Mouse (Mus musculus): ENCODE measurements at regions not wholly inside any gene's neighbourhood (a gene's known extent, or its start where the extent isn't known, plus 50 kb on each side); places are given as distances from the start of the nearest gene placed in this dataset.
A peak's percentile ranks its signal among the peaks of the same experiment; 100 is the strongest.

DNA sequence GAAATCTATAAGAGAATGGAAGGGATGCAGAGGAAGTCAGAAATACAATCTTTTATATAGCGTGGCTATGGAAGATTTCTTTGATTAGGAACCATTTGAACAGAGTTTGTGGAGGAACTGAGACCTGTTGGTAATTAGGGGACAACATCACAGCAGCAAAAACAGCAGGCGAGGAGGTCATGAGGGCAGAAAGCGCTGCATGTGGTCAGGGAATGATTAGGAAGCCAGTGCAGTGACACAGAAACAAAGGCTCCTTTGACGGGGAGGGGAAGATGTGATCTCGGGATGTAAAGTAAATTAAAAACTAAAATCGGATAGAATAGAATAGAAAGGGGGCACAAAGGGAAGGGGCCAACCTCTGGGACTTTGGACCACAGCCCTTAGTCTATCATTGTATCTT, 199.6 kb upstream of the Noct start:
- DNase-seq (ENCODE audit: low read depth) = no peak

DNA sequence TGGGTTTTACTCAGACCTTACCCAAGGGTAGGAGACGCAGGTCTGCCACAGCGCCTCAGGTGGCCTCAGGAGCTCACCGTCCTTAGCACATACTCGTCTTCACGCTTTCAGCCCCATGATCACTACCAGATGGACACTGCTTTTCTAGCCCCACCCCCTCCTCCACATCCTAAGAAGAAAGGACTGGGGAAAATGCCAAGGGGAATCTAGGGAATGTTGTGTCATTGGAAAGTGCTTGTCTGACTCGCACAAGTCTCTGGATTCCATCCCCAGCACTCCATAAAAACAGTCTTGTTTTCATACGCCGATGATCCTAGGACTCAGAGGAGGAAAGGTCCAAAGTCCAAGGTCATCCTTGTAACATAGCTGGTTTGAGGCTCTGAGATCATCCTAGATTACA, 192.4 kb upstream of the Noct start:
- DNase-seq (ENCODE audit: low read depth) = no peak

DNA sequence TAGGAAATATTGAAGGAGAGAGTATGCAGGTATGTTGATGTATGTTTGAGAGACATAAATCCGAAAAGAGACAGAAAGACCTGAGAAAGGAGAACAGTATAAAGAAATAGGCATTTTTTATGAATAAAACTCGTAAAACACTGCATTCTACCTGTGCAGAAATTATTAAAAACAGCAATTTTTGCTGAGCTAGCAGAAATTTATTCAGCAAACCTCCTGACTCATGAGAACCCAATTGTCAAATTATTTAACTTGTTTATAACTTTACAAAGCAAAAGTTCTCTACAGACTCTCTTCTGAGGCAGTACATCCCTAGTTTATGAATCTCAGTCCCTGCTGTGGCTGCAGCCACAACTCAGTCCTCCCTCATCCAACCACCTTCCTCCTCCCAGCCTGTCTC, 191.0 kb upstream of the Noct start:
- no peak for DNase-seq (ENCODE audit: low read depth)

DNA sequence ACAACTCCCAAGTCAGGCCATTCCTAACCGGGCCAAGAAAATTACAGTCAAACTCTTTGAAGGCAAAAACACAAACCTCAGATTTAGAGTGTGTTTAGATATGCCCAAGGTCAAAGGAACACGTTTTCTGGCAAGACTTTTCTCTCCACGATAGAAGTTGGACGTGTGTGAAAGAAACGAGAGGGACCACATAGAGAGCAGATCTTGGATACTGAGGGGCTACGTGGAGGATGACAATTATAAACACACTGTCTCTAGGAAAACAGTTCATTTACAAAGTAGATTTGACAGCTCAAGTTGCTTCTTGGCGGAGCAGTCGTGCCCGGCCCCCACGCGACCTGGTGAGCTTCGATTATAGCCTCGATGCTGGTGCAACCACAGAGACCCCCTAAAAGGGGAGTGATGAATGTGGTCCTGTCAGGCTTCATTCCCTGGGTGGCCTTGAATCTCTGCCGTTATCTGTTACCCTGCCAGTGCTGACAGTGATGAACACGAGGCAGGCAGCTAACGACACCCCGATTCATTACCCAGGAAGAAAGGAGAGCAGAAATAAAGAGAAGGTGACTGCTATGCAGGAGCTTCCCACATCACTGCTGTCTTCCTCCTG, 187.4 kb upstream of the Noct start:
- no peak for DNase-seq (ENCODE audit: low read depth)

DNA sequence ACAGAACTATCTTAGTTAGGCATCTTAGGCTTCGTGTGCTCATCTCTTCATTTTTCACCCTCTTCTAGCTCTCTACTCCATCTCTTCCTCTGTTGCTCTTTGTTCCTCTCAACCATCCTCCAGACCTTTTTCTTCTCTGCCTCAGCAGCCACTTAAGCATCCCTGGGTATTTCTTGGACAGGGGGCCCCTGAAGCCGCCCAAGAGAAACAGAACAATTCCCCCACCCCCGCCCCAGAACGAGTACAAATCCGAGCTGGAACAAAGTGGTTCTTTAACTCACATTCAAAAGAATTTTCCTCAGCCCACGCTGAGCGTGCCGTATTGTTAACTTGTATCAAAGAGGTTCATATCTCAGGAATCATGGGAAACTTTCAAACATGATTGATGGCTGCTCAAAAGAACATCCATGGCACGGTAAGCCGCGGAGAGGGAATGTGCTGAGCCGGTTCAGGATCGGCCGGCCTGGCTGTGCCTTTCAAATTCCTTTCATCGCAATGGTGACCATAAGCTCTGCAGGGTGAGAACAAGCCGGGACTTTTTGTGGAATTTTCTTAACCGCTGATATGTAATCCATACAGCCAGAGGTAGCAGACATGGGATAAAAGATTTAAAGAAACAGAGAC, 181.9 kb upstream of the Noct start:
- DNase-seq (ENCODE audit: low read depth) = peak; percentile 74

DNA sequence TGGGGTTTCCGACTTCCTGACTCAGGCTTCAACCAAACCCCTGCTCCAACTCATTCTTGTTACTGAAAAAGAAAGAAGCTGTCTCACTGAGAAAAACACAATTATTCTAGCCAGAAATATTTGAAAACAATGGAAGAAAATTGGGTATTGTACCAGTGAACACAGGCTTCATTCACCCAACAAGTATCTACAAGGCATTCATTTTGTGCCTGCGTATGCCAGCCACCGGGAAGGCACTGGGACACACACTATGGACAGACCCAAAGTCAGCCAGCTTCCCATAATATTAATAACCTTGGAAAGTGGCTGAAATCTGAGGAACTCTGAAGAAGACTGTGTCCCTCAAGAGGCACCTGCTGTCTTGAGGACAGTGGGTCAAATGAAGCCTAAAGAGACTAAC, 175.5 kb upstream of the Noct start:
- no peak for DNase-seq (ENCODE audit: low read depth)

DNA sequence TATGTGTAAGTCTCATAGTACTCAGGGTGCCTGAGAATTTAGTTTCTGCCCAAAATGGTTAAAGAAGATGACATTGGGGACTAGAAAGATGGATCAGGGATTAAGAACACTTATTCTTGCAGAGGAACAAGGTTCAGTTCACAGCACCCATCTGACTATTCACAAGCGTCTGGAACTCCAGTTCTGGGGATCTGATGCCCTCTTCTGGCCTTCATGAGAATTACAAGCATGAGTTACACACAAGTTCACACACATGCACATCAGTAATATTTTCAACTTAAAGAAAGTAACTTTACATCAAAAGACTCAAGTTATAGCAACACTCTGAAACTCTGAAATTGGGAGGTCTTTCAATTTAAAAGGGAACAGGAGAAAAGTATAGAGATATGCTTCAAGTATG, 174.1 kb upstream of the Noct start:
- no peak for DNase-seq (ENCODE audit: low read depth)

DNA sequence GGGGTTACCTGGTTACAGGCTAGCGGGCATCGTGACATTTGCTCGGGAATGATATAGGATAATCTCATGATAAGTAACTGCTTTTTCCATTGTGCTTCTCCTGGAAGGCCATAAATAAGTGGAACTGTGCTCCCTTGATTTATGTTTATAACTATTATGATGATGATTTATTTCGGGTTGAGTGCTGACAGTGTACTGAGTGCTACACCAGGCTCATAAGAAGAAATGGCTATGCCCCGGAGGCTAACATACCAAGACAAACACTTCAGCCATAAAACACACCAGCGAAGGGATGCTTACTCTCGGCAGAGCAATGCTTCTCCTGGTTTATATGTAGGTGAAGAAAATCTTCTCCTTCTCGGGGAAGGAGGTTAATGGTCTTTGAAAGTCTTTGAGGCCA, 169.2 kb upstream of the Noct start:
- DNase-seq (ENCODE audit: low read depth) = no peak

DNA sequence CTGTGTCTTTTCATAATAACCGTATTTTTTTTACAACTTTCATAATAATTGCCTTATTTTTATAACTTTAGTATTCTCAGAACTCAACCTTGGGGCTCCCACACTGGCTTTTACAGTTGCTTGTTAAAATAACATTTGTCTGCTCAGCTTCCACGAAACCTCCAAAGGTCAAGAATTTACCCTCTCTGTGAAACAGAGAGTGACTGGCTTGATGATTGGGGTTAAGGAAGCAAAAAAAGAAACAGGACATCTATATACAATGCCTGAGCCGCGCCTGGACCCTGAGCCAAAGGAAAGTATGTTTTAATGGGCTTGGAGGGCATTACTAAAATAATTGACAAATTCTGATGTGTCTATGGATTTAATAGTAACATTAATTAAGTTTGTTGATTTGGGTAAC, 160.0 kb upstream of the Noct start:
- DNase-seq (ENCODE audit: low read depth) = peak; percentile 49

DNA sequence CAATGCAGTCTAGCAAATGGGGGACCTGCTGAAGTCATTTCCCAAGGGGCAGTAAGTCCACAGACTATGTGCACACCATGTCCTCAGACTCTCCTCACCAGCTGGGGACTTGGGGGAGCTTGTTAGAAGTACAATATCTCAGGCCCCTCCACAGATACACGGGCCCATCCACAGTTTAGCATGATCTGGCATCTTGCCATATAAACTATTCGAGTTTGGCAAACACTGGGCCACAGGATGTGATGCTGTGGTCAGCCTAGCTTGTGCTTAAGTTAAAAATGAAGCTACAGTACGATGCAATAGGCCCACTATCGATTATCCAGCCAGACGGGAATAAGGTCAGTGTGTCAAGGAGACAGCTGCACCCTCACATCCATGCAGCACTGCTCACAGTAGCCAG, 157.9 kb upstream of the Noct start:
- no peak for DNase-seq (ENCODE audit: low read depth)

DNA sequence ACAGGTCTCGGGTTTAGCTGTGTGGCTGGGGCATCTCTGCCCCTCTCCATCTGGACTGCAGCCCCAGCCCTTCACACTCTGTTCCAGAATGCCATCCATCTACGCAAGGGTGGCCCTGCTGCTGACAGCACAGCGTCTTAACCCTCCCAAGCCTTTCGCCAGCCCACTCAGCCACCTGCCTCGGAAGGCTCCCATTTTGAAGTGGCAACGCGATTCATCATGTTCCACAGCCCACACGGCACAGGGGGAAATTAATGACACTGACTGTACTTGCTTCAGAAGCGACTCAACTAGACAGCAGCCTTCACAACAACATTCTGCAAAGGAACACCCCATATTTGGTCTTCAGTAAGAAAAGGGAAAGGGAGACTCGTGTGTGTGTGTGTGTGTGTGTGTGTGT, 151.8 kb upstream of the Noct start:
- DNase-seq (ENCODE audit: low read depth) = no peak

DNA sequence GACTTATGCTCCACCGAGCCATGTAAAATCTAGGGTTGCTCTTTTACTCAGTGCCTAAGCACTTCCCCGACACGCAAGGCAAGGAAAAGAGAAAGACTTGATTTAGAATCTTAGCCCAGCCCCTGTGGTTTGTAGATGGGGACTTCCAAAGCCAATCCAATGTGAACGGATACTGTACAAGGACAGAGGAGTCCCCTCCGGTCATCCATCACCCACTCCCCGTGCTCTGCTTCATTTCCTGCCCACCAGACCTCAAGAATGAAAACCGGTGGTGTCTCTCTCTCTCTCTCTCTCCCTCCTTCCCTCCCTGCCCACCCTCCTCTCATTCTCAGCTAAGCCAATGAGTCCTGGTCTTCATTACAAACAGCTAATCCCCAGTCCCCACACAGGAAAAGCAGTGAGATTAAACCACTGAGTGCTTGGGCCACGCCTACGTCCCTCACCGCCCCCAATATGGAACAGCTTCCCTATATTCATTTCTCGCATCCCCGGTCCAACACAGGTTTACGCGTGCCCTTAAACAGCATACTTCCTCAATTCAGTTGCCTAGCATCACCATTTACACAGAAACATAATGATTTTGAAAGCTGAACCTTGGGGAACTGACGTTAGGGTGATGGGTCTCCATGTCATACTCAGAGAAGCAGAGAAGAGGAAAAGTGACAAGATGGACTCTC, 151.1 kb upstream of the Noct start:
- no peak for DNase-seq (ENCODE audit: low read depth)

DNA sequence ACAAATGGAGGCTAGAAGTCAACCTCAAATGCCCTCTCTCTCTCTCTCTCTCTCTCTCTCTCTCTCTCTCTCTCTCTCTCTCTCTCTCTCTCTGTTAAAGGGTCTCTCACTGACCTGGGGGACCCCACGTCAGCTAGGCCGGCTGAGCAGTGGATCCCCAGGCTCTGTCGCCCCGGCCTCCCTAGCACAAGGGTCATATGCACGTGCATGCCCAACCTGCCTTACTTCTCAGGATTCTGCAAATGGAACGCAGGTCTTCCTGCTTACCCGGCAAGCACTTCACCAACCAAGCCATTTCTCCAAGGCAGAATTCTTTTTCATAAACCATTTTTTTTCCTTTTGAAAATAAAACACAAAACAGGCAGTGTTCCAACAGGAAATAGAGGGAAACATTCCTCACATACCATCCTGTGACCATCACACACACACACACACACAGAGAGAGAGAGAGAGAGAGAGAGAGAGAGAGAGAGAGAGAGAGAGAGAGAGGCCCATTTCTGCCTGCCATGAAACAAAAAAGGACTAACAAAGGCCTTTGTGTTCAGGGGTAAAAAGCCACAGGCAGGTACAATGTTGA, 150.4 kb upstream of the Noct start:
- no peak for DNase-seq (ENCODE audit: low read depth)

DNA sequence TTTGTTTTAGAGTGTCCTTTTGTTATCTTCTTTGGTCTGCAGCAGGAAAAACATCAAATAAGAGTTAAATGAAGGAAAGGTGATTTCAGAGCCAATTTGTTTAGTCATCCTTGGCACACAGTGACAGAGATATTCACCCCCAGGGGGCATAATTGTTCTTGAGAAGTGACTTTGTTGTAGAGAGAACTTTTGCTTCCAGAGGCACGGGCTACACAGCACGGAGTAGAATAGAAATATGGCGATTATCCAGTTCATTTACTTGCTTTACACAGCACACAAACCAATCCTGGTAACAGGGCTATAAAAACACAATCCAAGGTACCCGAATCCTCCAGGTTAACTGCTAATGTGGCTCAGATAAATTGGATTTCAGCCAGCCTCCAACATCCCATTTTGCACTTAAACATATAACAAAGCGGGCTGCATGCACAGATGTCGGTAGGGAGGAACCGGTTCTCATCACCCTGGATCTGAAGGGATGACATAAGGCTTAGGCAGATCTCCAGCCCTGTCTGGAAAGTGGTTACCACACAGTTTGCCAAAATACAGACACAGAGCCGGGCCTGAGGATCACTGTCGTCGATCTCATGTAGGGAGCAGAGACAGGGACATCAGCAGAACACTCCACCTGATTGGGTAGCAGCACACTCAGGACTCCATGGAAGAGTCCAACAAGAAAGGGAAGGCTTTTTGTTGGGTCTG, 148.9 kb upstream of the Noct start:
- no peak for DNase-seq (ENCODE audit: low read depth)

DNA sequence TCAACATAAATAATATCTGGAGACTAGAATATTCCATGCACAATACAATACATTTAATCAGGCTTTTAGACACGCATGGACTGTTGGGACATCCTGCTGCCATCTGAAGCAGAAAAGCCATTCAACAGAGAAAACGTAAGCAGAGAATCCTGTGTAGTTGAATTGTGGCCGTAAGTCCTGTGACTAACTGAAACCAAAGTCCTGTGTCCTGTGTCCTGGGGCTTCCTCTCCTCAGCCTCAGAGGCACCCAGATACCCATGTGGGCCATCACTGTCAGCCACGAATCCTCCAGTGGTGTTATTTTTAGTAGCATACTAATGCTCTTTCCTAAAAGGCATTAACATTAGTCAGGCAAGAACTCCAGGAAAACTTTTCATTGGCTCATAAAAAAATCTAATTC, 145.8 kb upstream of the Noct start:
- DNase-seq (ENCODE audit: low read depth) = no peak

DNA sequence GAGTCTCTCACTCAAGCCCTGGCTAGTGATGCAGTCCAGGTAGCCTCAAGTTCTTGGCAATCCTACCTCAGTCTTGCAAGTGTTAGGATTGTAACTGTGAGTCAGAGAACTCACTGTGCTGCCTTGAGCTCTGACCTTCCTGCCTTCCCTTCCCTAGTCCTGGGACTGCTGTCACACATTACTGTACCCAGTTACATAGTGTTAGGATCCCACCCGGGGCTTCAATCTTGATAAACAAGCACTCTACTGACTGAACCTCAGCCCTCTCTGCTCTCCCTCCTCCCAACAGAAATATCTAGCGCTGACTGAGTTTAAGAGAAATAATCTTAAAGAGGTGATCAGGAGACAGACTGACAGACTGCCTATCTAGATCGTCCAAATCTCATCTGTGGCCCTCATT, 143.8 kb upstream of the Noct start:
- DNase-seq (ENCODE audit: low read depth) = no peak

DNA sequence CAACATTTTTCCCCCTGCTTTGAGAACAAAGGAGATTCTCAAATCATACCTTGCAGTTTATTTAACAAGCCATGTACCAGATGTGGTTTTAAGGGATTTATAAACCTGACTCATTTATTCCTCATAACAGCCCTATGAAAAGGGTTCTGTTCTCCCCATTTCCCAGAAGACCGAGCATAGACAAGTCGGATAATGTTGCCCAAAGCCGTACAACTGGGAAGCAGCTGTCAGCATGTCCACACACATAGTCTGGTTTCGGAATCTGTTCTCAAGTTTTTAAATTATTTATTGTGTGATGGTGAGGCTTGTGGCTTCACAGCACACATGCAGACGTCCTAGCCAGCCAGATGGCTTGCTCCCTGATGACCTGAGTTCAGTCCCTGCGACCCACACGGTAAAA, 143.4 kb upstream of the Noct start:
- DNase-seq (ENCODE audit: low read depth) = peak; percentile 81

DNA sequence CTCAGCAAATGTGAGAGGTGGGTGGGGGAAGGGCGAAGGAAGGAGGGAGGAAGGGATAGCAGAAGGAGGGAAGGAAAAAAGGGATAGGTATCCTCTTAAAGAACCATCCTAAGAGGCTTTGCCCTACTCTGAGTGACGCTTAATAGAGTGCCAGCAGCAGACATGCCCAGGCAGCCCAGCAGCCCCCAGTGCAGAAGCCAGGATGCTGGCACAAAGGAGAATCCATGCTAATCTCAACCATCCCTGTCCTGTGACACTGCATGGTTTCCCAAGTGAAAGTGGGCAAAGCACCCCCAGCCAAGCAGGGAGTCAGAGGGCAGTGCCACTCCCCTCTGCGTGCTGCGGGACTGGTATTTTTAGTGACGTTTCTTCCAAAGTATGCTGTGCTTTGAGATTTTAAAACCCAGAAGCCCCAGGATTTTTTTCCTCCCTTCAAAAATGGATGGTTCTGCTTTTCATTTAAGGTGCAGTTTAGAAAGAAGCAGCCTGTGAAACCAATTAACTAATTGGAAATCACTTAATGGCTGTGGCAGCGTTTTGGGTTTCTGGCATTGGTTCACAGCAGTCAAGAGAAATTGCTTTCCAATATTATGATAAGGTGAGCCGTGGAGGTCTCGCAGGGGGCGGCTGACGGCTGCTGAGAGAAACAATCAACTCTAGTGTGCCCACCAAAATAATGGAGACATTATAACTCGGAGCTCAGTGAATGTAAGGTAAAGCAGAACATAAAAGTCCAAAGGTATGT, 141.2 kb upstream of the Noct start:
- DNase-seq (ENCODE audit: low read depth) = no peak

DNA sequence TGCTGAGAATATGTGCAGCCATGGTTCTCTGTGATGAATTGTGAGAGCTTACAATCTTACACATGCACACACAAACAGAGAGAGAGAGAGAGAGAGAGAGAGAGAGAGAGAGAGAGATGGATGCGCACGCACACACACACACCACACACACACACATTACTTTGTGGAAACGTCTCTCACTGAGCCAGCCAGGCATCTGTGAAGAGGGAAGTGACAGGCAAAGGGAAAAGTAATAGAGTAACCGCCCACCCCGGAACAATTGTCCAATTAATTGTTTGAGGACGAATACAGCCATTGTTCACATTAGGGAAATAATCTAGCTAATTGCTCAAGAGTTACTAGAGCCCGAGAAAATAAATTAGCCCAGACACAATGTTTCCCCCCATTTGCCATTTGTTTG, 140.7 kb upstream of the Noct start:
- DNase-seq (ENCODE audit: low read depth) = no peak

DNA sequence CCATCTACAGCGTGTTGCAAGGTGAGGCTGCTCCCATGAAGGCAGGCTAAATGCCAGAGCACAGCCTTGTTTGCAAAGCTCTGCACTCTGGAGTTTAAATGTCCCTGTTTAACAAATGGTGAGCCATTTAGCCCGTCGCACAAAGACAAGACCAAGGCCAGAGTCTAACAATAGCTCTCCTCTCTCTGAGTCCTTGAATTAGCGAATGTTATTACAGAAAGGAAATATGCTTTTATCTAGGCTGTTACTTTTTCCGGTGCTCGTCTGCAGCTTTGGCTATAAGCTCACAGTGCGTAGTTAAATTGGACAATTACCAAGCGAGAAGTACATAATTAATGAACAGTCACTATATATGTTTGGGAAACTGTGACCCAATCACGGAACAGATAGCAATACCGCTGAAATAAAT, 137.8 kb upstream of the Noct start:
- DNase-seq (ENCODE audit: low read depth) = no peak

DNA sequence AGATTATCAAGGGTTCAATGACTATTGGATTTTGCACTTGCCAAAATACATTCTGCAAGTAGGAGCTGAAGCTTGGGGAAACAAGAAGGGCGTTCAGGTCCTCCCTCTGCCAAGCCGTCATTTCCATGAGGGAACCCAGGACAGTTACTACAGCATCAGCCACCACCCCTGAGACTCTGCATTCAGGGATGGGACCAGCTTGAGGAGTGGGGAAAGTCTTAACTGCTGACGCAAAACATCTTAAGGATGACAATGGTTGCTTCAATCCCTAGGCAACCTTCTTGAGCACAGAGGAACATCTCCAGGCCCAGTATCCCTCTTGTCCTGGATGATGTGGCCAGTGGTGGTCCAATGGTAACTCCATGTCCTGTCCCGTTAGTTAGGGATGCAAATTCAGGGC, 137.2 kb upstream of the Noct start:
- DNase-seq (ENCODE audit: low read depth) = no peak

DNA sequence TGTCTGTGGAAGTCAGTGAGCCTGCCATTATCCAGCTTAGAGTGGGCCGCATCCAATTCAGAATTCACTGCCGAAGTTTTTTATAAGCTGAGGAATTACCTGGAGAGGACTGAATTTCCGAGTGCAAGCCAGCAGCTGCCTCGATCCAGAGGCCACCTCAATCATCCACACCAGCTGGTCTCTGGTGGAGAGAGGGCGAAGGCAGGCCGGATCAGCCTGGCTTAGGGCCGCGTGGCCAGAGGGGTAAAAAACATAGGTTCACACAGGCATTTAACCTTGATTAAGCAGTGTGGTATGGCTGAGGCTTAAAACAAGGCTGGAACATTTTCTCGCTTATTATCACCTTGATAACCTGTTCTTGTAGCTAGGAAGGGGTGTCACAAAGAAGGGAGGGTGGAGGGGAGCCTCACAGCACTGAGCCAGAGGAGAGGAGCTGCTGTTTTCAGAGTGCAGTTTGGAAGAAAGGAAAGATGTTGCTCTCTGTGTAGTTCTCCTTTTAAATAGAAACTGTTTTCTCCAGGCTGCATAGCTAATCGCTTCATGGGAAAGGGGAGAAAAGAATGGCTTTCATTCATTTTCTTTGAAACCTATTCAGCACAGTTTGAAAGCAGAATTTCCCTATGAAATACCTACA, 135.1 kb upstream of the Noct start:
- DNase-seq (ENCODE audit: low read depth) = no peak
